Mouse (Mus musculus): ENCODE measurements around the gene 1600014C23Rik.

DNA sequence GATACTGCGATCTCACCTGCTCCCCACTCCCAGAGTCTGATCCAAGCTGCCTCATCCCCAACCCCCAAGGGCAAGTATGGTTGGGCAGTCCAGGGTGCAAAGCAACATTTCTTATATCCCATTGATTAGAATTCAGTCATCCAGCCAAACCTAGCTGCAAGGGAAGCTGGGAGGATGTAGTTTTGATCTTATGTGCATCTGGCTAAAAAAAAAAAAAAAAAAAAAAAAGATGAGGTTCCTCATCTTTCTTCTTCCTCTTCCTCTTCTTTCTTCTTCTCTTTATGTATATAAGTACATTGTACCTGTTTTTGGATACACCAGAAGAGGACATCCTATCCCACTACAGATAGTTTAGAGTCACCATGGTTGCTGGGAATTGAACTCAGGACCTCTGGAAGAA lies 17.7 kb upstream of the 1600014C23Rik start:
- TF ChIP-seq CTCF (IDR thresholded peaks at IDR 0.05; ENCODE audit: extremely low read depth, insufficient read depth, insufficient read length, insufficient replicate concordance): no peak
- no peak for TF ChIP-seq POLR2A (IDR thresholded peaks at IDR 0.05; ENCODE audit: low read depth, low read length)

Measured in spleen, adult 2 months (tissue).